Mouse (Mus musculus) lung, adult 2 months (tissue): ENCODE results near the gene Olfr149. TPM values are rescaled to one million over a fixed set of nuclear protein-coding genes. Genes with fewer than 3 reads are reported as not detected.
"Not testable (repeated sequence)": the region's sequence is repeated elsewhere in the genome, so short reads cannot be mapped to it uniquely, and the experiment has no call there.

Experiments used
- DNase-seq: peaks from one replicate; pipeline ENCODE4 v3.0.0; 2022
- H3K4me1 ChIP-seq: fragments of 200-500 bp; 2 replicates; pipeline ENCODE4 v1.6.1; 2011; ENCODE audit warnings: low read length; ENCODE audit not compliant: control insufficient read depth, insufficient read depth
- H3K4me3 ChIP-seq: fragments of 200-500 bp; replicated peaks from 2 replicates; pipeline ENCODE3; 2011; ENCODE audit warnings: low read depth, mild to moderate bottlenecking, control low read depth, low read length; ENCODE audit errors: extremely low read depth
- CTCF ChIP-seq: fragments of 200-500 bp; IDR thresholded peaks from 2 replicates; pipeline ENCODE4 v1.5.1; 2011; ENCODE audit warnings: mild to moderate bottlenecking, low read length, control low read depth; ENCODE audit not compliant: insufficient read depth
- POLR2A ChIP-seq: fragments of 200-500 bp; IDR thresholded peaks from 2 replicates; pipeline ENCODE4 v1.6.1; 2011; ENCODE audit warnings: low read depth, mild to moderate bottlenecking, control low read depth, low read length, borderline replicate concordance; ENCODE audit errors: extremely low read depth
- WGBS: fragments of 180-500 bp; shearing (Covaris S2); methylation state at CpG from one replicate; pipeline ENCODE4 v1.1.7; 2018; 5-methylcytosine and 5-hydroxymethylcytosine counted together
- polyA plus RNA-seq: library from polyadenylated mRNA; depleted of rRNA; stranded (reverse); fragments of >200 nt; gene quantifications from 2 replicates; pipeline ENCODE4 v1.2.3, GENCODE M21; 2012; rRNA removed

Gene Olfr149
- not detected in 2 replicates for polyA plus RNA-seq

GRCm38 (mm10) chr9:39707017-39707416, at the start of gene Olfr149:
Gene Olfr149 (minus strand): TSS chr9:39707117.
- H3K4me1 ChIP-seq, result no peaks in the 10 kb centered on the region
- DNase-seq, result no peak
- TF ChIP-seq CTCF, result no peak
- no peak within 1 kb of the TSS for H3K4me3 ChIP-seq

- TF ChIP-seq CTCF, result no peak
- TF ChIP-seq POLR2A, result no peak
- Histone ChIP-seq H3K4me3 (no peak overlapping the region), H3K4me1 (no peaks in the 10 kb centered on the region)
- DNase-seq, result no peak
- 80% methylated on average over 1 of the region's 1 CpGs for WGBS
Observed at GRCm38 (mm10) chr9:39746428-39746827, 39.5 kb upstream of the Olfr149 start.

GRCm38 (mm10) chr9:39745949-39746348, 39.0 kb upstream of the Olfr149 start, which contains the start of gene Olfr967:
Gene Olfr967 (plus strand): TSS chr9:39746249.
- TF ChIP-seq CTCF (no peak), POLR2A (no peak)
- Histone ChIP-seq H3K4me1 (no peaks in the 10 kb centered on the region), H3K4me3 (no peak within 1 kb of the TSS)
- DNase-seq, result no peak

DNA sequence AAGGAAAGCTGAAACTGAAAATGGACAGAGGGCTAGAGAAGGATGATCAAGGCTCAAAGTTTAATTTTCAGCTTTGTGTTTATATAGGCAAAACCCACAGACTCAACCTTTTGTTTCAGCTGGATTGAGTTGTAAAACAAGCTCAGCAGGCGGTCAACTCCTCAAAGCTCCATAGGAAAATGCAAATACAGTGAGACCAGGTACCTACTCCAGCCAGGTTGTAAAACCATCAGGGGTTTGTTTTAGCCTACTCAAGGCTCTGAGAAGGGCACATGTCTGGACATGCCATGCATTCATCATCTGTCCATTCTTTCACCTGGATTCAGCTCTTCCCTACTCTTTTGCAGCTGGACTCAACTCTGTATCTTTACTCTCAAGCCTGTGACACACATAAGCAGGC, 33.8 kb upstream of the Olfr149 start:
- TF ChIP-seq CTCF, result no peak
- TF ChIP-seq POLR2A, result no peak
- H3K4me3 ChIP-seq, result no peak overlapping the region
- DNase-seq, result no peak
- 77% methylated on average over 1 of the region's 1 CpGs for WGBS
- no peaks in the 10 kb centered on the region for H3K4me1 ChIP-seq

- no peak for DNase-seq
- Histone ChIP-seq H3K4me3 (no peak within 1 kb of the TSS), H3K4me1 (no peaks in the 10 kb centered on the region)
- TF ChIP-seq POLR2A, result no peak
- no peak for TF ChIP-seq CTCF
Observed at GRCm38 (mm10) chr9:39730678-39731077, 23.8 kb upstream of the Olfr149 start, which contains the start of gene Olfr150. Gene Olfr150 (plus strand): TSS chr9:39730978.

DNA sequence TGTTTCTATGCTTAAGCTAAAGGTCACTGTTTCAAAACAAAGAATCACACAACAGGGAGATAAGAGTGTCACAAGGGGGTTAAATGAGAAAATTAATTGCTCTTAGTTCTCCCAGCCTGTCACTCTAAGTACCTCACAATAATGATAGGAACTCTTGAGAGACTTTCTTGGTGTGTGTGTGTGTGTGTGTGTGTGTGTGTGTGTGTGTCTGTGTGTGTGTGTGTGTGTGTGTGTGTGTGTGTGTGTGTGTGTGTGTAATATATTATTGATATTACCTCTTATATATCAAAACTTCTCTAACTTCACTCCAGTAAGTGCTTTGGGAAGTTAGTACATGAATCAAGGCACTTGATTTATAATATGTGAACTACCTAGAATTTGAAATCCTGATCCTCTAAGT, 4.1 kb upstream of the Olfr149 start, which contains the start of gene Olfr965:
Gene Olfr965 (plus strand): TSS at position 301 of the 400 bp plus-strand sequence.
- no peak for DNase-seq
- Histone ChIP-seq H3K4me3 (no peak within 1 kb of the TSS), H3K4me1 (no peaks in the 10 kb centered on the region)
- TF ChIP-seq CTCF (no peak), POLR2A (no peak)

GRCm38 (mm10) chr9:39708958-39709357, 2.0 kb upstream of the Olfr149 start:
- WGBS, result 40% methylated on average over 3 of the region's 3 CpGs
- TF ChIP-seq CTCF (no peak), POLR2A (no peak)
- no peaks in the 10 kb centered on the region for H3K4me1 ChIP-seq
- no peak for DNase-seq
- no peak overlapping the region for H3K4me3 ChIP-seq

- 78% methylated on average over 8 of the region's 8 CpGs for WGBS
- not testable (repeated sequence) for H3K4me3 ChIP-seq, DNase-seq, H3K4me1 ChIP-seq
Observed at GRCm38 (mm10) chr9:39701123-39701522, 5.8 kb downstream of the Olfr149 start.

GRCm38 (mm10) chr9:39679280-39679679, 27.6 kb downstream of the Olfr149 start:
- WGBS, result 39% methylated on average over 2 of the region's 2 CpGs
- H3K4me1 ChIP-seq, result no peaks in the 10 kb centered on the region
- TF ChIP-seq CTCF, result no peak
- no peak for TF ChIP-seq POLR2A
- DNase-seq, result no peak
- no peak overlapping the region for H3K4me3 ChIP-seq

GRCm38 (mm10) chr9:39678557-39678956, 28.4 kb downstream of the Olfr149 start:
- no peaks in the 10 kb centered on the region for H3K4me1 ChIP-seq
- H3K4me3 ChIP-seq, result no peak overlapping the region
- 86% methylated on average over 2 of the region's 2 CpGs for WGBS
- TF ChIP-seq CTCF, result no peak
- TF ChIP-seq POLR2A, result no peak
- DNase-seq, result no peak

DNA sequence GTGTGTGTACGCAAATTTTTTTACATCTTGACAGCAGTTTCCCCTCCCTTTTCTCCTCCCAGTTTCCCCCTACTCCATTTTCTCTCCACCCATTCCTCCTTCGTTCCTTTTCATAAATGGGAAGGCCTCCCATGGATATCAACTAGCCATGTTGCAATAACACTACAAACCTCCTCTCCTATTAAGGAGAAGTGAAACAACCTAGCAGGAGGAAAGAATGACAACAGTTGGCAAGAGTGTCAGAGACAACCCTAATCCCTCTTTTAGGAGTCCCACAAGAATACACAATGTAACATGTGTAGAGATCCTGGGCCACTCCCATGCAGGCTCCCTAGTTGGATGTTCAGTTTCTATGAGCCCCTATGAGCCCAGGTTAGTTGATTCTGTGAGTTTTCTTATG, 32.1 kb downstream of the Olfr149 start:
- Histone ChIP-seq H3K4me3 (no peak overlapping the region), H3K4me1 (no peaks in the 10 kb centered on the region)
- 68% methylated on average over 2 of the region's 2 CpGs for WGBS
- TF ChIP-seq POLR2A, result no peak
- TF ChIP-seq CTCF, result no peak
- DNase-seq, result no peak
